Mouse (Mus musculus) lung, postnatal 4 days (tissue): ENCODE results near the gene Rassf3.

Experiments used
- DNase-seq, 2 experiments: peaks; one replicate each; pipeline ENCODE4 v3.0.0; 2021

The Rassf3 gene

GRCm38 (mm10) chr10:121360358-121360757 is 115.8 kb downstream of the Rassf3 start:
- no peak for DNase-seq
